Mouse (Mus musculus) megakaryocyte progenitor cell, adult 5-6 weeks (primary cell): Measurements from ENCODE around the gene Nomo1. TPM values are rescaled to one million over a fixed set of nuclear protein-coding genes. Genes with fewer than 3 reads are reported as not detected.

ENCODE experiments used
- ATAC-seq: replicated peaks from 2 replicates; pipeline ENCODE4 v1.8.0; 2016; ENCODE audit warnings: mild to moderate bottlenecking, moderate TSS enrichment, inconsistent platforms; ENCODE audit not compliant: poor library complexity
- total RNA-seq, 2 experiments: library from RNA; stranded (forward) in 1 of 2; stranded (reverse) in 1 of 2; fragments of 157-497, 149-512 nt in 1 of 2; fragments of 200-1000 nt in 1 of 2; gene quantifications; 2 replicates each; pipeline versions ENCODE4 v1.2.3 to v1.2.4; 2015 to 2017

The Nomo1 gene
- total RNA-seq, 2 experiments from 2014 or later, result 38.6 to 53.2 TPM

GRCm38 (mm10) chr7:46044106-46044505 is 10.6 kb downstream of the Nomo1 start:
- no peak for ATAC-seq

DNA sequence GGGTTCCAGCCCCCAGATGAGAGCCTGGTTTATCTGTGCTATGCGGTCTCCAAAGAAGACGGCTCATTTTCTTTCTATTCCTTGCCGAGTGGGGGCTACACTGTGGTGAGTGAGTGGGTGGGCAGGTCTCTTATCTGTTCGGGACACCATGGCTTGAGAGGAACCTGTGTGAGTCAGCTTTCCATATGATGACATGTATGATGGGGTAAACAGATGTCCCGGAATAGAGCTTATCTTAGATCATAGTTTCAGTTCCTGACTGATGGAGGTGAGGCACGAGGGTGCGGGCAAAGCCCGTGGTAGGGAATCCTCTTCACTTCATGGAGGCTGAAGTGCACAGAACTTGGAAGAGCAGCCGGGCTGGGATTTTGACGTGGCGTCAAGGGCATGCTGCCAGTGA is 12.4 kb downstream of the Nomo1 start:
- ATAC-seq, result peak; percentile 20; the same call in 1 of the 2 replicates

DNA sequence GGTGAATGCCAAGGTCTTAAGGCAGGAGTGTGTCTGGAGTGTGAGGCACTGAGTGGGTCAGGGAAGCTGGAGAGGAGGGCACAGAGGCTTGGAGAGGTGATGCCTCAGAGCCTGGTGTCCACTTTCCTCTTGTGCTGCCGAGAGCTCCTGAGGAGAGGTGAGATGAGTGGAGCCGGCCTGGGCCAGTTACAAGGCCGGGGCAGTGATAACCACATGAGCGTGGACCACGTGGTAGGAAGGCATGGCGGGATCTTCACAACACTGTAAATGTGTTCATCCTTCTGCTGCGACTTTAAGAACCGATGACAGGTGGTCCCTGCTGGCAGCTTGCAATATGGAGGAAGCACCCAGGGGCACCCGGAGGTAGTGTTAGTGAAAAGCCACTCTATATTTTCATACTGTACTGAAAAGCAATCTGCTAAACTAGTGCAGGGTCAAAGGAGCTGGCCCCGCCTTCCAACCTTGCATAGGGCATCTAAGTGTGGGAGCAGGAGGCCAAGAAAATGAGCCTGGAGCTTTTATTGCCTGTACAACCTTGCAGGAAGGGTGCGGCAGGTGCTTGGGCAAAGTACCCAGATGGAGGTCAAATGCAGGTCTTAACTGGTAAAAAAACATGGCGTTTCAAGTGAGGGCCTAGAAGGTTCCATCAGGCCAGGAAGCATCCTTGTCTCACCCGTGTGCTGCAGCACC is 14.5 kb downstream of the Nomo1 start:
- no peak for ATAC-seq

DNA sequence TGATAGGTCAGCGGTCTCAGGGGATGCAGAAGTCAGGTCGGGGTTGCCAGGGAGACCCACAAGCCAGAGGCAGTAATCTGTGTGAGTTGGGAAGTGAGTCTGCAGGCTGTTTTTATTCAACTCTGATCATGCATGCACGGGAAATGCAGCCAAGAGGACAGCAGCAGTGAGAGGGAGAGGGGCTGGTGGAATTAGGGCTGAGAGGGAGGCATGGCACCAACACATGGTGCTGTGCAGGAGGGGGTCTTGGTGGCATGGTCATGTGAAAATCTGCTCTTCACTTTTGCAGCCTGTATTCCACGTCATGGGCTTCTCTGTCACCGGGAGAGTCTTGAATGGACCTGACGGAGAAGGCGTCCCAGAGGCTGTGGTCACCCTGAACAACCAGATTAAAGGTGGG is 16.5 kb downstream of the Nomo1 start:
- ATAC-seq, result no peak

DNA sequence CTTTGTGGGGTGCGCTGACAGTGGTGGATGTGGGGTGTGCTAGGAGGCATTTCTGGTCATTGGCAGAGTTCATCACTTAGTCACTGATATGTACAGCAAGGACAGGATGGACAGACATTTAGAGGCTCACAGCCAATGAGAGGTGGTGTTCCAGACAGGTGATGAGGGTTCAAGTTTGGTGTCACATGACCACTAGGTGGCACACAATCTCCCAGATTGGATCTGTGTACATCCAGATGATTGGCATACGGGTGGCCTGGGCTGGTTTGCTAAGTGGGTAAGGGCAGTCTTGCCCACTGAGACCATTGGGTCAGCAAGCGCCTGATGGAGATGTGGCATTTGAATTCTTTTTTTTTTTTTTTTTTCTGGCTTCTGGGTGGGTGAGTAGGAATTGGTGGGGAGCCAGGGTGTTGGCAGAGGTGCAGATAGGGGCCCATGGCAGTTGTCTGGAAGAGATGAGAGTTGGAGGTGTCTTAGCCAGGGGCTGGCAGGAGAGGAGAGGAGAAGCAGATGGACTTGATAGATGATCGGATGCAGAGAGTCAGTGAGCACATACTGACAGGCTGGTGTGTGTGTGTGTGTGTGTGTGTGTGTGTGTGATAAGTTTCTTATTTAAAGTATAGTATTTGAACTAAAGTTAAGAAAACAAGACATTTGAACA is 18.8 kb downstream of the Nomo1 start:
- peak; percentile 91 for ATAC-seq

DNA sequence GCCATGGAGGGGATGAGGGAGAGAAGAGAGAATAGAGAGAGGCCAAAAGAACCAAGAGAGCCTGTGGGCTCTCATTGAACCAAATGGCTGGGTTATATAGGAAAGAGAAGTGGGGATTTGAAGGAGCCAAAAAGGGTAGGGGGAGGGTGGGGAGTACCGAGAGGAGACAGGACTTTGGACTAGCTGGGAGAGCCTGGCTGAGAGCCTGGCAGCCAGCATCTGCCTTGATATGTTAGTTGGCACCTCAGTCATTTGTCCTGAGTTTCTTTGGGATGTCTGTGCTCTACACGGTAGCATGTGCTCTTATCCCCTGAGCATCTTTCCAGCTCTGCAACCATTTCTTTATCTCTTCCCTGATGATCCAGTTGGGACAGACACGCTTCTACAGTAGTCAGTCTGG is 20.1 kb downstream of the Nomo1 start:
- no peak for ATAC-seq

DNA sequence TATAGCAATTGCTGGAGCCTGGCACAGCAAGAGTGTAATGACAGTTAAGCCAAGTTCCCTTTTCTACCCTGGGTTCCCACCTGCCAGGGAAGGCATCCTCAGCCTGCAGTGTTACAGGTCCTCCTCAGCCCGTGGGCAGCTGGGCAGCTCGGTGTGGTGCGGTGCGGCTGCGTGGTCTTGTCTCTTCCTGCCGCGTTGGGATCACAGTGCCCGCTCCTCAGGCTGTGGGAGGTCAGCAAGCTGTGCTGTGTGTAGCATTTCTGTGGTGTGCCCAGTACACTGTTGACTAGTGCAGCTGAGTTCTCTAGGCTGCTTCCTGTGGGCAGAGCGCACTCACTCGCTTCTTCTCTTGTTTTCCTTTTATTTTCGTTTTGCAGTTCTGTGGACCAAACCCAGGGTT is 25.4 kb downstream of the Nomo1 start:
- ATAC-seq, result peak; percentile 81

GRCm38 (mm10) chr7:46060688-46061087 is 27.2 kb downstream of the Nomo1 start:
- ATAC-seq, result no peak

GRCm38 (mm10) chr7:46061614-46062013 is 28.1 kb downstream of the Nomo1 start:
- no peak for ATAC-seq

DNA sequence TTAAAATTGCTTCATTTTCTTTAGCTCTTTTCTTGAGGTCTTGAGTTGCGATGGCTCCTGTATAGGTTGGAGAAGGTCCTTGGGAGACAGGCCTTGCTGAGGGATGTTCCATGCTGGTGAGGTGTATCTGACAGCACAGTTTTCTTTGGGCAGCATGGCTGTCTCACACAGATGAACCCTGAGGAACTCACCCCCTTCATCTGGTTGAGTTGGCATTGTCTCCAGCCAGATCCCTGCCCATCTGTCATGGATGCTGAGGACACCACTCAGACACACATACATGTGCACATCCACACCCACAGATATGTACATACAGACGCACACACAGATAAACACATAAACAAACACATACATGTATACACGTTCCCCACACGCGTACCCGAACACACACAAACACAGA is 29.8 kb downstream of the Nomo1 start:
- ATAC-seq, result no peak

DNA sequence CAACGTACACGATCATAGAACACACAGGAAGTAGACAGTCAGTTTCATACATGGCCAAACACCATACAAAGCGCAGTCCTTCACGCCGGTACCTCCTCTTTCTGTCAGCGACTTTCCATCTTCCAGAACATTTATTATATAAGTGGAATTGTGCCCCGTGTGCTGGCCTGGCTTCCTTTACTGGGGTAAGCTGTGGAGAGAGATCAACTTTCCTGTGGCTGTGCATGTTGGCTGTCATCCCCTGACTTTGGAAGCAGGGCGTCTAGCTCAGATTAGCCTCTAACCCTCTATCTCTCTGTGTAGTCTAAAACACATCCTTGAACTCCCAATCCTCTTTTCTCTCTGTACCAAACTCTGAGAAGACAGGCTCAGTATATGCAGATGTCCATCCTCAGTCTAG is 35.3 kb downstream of the Nomo1 start:
- ATAC-seq, result no peak

GRCm38 (mm10) chr7:46076844-46077243 is 43.3 kb downstream of the Nomo1 start:
- ATAC-seq, result peak; percentile 63

- ATAC-seq, result no peak
These were observed 44.2 kb downstream of the Nomo1 start for GRCm38 (mm10) chr7:46077675-46078074.

DNA sequence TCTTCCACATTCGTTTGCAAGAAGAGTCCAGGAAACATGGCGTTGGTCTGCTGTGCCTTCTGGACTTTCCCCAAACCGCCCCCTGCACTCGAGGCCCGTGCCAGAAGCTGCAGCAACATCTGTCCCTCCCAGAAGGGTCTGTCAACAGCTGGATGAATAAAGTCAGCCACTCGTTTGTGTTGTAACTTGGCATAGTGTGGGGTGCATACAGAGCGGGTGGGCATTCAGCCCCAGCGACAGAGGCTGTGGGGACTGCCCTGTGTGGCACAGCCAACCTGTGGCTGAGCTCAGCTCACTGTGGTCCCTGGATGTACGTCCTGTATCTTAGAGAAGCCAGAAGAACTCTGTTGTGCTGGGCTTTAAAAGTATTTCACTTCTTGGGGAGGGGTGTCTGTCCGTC is 50.5 kb downstream of the Nomo1 start:
- ATAC-seq, result no peak

DNA sequence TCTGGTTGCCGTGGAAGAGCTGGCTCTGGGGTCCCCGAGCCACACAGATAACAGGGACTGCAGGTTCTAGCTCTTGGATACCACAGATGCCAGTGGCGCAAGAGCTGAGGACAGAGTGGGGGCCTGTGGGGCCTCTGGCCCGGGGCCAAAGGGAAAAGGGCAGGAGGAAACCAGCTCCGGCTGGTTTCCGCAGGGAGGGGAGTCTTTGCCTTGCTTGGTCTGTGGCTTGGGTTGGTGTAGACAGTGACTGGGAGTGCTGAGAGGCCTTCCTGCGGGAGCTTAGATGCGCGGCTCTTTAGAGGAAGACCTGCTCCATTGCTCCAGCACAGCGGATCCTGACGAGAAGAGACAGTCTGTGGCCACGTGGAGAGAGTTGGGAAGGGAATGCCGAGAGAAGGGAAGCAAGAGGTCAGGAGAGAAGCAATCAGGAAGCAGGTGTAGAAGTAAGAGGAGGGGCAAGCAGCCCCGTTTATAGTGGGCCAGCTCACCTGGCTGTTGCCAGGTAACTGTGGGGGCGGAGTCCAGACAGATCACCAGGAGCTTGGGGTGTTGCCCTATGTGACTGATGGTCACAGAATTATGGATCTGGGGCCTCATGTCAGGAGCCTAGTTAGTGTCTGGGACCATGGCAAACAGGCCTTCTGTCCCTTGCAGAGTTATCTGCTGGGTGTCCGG is 51.5 kb downstream of the Nomo1 start:
- peak; percentile 66 for ATAC-seq

DNA sequence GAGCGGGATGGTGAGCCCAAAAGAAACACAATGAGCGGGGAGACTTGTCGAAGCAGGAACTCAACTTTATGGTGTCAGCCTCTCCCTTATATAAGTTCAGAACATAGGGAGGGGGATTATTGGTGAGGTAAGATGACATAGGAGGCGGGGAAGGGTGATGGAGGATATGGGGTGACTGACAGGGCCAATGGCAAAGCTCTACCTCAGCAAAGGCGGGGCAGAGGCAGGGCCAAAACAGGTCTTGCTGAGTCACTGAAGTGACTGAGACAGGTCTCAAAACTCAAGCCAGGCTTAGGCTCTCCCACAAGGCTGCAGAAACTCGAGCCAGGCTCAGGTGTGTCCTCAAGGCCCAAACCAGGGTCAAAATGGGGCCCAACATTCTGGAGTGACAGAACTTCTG is 52.9 kb downstream of the Nomo1 start:
- 0 out of 2 replicates have a peak, but pooled peaks have one; percentile 27 for ATAC-seq

DNA sequence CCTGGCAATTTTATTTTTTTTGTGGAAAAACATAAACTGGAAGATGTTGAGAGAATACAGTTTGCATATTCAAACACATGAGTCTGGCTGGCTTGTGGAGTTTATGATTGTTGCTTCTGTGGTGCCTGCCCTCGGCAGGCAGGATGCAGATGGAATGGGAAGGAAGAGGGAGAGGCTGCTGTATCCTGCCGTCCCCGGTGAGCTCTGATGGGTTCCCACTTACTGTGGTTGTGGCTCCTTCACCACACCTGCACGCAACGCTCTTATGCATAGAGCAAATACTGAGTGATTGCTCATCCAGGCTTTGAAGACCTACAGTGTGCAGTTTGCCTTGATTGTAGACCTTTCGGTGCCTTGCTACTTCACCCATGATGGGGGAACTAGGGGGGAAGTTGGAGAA is 54.7 kb downstream of the Nomo1 start:
- ATAC-seq, result no peak

- no peak for ATAC-seq
These were observed 59.3 kb downstream of the Nomo1 start for GRCm38 (mm10) chr7:46092803-46093202.

- peak; percentile 89 for ATAC-seq
These were observed 62.6 kb downstream of the Nomo1 start for GRCm38 (mm10) chr7:46096136-46096535.

- no peak for ATAC-seq
These were observed 63.9 kb downstream of the Nomo1 start for GRCm38 (mm10) chr7:46097319-46097783.

GRCm38 (mm10) chr7:46098221-46098918 is 64.9 kb downstream of the Nomo1 start:
- ATAC-seq, result no peak
